Mouse (Mus musculus): ENCODE data around the gene Nxf1.

GRCm38 (mm10) chr19:8713997-8714652, 42.7 kb upstream of the Nxf1 start:
- TF ChIP-seq CTCF (conservative IDR thresholded peaks at IDR 0.05; ENCODE audit: low read length) (no peak), NANOG (IDR thresholded peaks at IDR 0.05; ENCODE audit: borderline replicate concordance, low read length) (no peak), POU5F1 (IDR thresholded peaks at IDR 0.05; ENCODE audit: borderline replicate concordance, low read length) (no peak)
